Comparison of ENCODE assay signal across 18 mouse cellular contexts in genomic region chr10:60230321-60231088, GRCm38 (mm10). TPM values are rescaled to one million over a fixed set of nuclear protein-coding genes. Genes with fewer than 3 reads are reported as not detected.
DNase-seq lines count a peak whose midpoint lies in the region; ATAC-seq and TF ChIP-seq lines count a peak whose summit lies in the region.
"Had no signal": no experiment of that assay in that cellular context is flagged by ENCODE, and none has a peak within 500 bp of the region (broad histone marks: within the 10 kb centered on the region; RNA-seq: fewer than 3 reads in every experiment).

No protein-coding gene starts in this region.

- no peak for DNase-seq in limb, embryonic 10.5 days (ENCODE audit: low spot score)
- DNase-seq in ES-CJ7 (ENCODE audit: low read depth, low spot score): peak; percentile 42
- DNase-seq in gonadal fat pad, adult 2 months (ENCODE audit: low read depth): peak; percentile 80
- no peak for DNase-seq in stomach, postnatal 0 days (ENCODE audit: low spot score)
- DNase-seq in layer of hippocampus, postnatal 14 days (ENCODE audit: low spot score in 2 of 2): no peak
- no peak for DNase-seq in lung, postnatal 10 days
- DNase-seq: cerebellum, adult 9-11 months; heart, adult 18-20 months; heart, postnatal 4 days; kidney, adult 8-10 months; layer of hippocampus, postnatal 36 days; thymus, postnatal 36 days had no signal

- H3K4me1 ChIP-seq in limb, embryonic 12.5 days (replicated peaks): no peaks in the 10 kb centered on the region
- no peaks in the 10 kb centered on the region for H3K4me1 ChIP-seq in limb, embryonic 10.5 days
- H3K4me1 ChIP-seq in stomach, postnatal 0 days (replicated peaks; ENCODE audit: control insufficient read depth, insufficient read depth): no peaks in the 10 kb centered on the region
- no peaks in the 10 kb centered on the region for H3K4me1 ChIP-seq in midbrain, embryonic 16.5 days (ENCODE audit: control insufficient read depth, insufficient read depth, low read length)
- H3K4me1 ChIP-seq: forebrain, embryonic 15.5 days had no signal

- peak overlapping the region; percentile 25; the same call in 1 of the 2 replicates for H3K27ac ChIP-seq in limb, embryonic 12.5 days
- no peak overlapping the region for H3K27ac ChIP-seq in limb, embryonic 10.5 days
- H3K27ac ChIP-seq in stomach, postnatal 0 days (replicated peaks): peak overlapping the region; percentile 80
- H3K27ac ChIP-seq in midbrain, embryonic 16.5 days (ENCODE audit: low read length): no peak overlapping the region
- H3K27ac ChIP-seq: forebrain, embryonic 15.5 days; neural tube, embryonic 13.5 days had no signal

- H3K4me3 ChIP-seq in limb, embryonic 12.5 days (replicated peaks): no peak overlapping the region
- no peak overlapping the region for H3K4me3 ChIP-seq in limb, embryonic 10.5 days
- no peak overlapping the region for H3K4me3 ChIP-seq in stomach, postnatal 0 days (ENCODE audit: low read depth, low read length)
- H3K4me3 ChIP-seq in midbrain, embryonic 16.5 days (ENCODE audit: low read depth, low read length): no peak overlapping the region
- H3K4me3 ChIP-seq: erythroblast, embryonic 14.5 days; forebrain, embryonic 15.5 days; neural tube, embryonic 13.5 days had no signal

- TF ChIP-seq EP300 in stomach, postnatal 0 days (optimal IDR thresholded peaks at IDR 0.05): no peak

- H3K4me2 ChIP-seq in limb, embryonic 12.5 days: no peak overlapping the region
- no peak overlapping the region for H3K4me2 ChIP-seq in stomach, postnatal 0 days (replicated peaks; ENCODE audit: low read depth)
- no peak overlapping the region for H3K4me2 ChIP-seq in midbrain, embryonic 16.5 days (ENCODE audit: low read length)
- H3K4me2 ChIP-seq: forebrain, embryonic 15.5 days; neural tube, embryonic 13.5 days had no signal

- H3K9ac ChIP-seq in limb, embryonic 12.5 days (replicated peaks): no peak overlapping the region
- no peak overlapping the region for H3K9ac ChIP-seq in stomach, postnatal 0 days (ENCODE audit: low read length)
- H3K9ac ChIP-seq in midbrain, embryonic 16.5 days (ENCODE audit: low read depth, low read length): no peak overlapping the region
- H3K9ac ChIP-seq: forebrain, embryonic 15.5 days; neural tube, embryonic 13.5 days had no signal

- ATAC-seq in limb, embryonic 12.5 days (ENCODE audit: insufficient number of reproducible peaks, insufficient read depth, low FRiP score, low TSS enrichment, low read depth): no peak
- no peak for ATAC-seq in stomach, postnatal 0 days (ENCODE audit: low FRiP score, low TSS enrichment)
- no peak for ATAC-seq in midbrain, embryonic 16.5 days
- ATAC-seq: forebrain, embryonic 15.5 days had no signal

- H3K9me3 ChIP-seq in limb, embryonic 12.5 days: no peaks in the 10 kb centered on the region
- no peaks in the 10 kb centered on the region for H3K9me3 ChIP-seq in limb, embryonic 10.5 days (replicated peaks)
- H3K9me3 ChIP-seq in stomach, postnatal 0 days (ENCODE audit: control insufficient read depth, low read length): no peaks in the 10 kb centered on the region
- H3K9me3 ChIP-seq in midbrain, embryonic 16.5 days (replicated peaks; ENCODE audit: control insufficient read depth, low read length, poor library complexity, severe bottlenecking): no peaks in the 10 kb centered on the region
- H3K9me3 ChIP-seq: forebrain, embryonic 15.5 days; G1E; neural tube, embryonic 13.5 days had no signal

- no peak for TF ChIP-seq CTCF in stomach, postnatal 0 days (IDR thresholded peaks at IDR 0.05; ENCODE audit: low read depth)

- H3K27me3 ChIP-seq in limb, embryonic 12.5 days: no peaks in the 10 kb centered on the region
- H3K27me3 ChIP-seq in limb, embryonic 10.5 days (ENCODE audit: low read depth, poor library complexity, severe bottlenecking): no peaks in the 10 kb centered on the region
- no peaks in the 10 kb centered on the region for H3K27me3 ChIP-seq in stomach, postnatal 0 days (ENCODE audit: control insufficient read depth, insufficient read depth, low read length)
- H3K27me3 ChIP-seq in midbrain, embryonic 16.5 days (ENCODE audit: control insufficient read depth, insufficient read depth, low read depth, low read length): no peaks in the 10 kb centered on the region
- H3K27me3 ChIP-seq: forebrain, embryonic 15.5 days; neural tube, embryonic 13.5 days had no signal

- no peaks in the 10 kb centered on the region for H3K36me3 ChIP-seq in limb, embryonic 12.5 days
- H3K36me3 ChIP-seq in limb, embryonic 10.5 days: no peaks in the 10 kb centered on the region
- no peaks in the 10 kb centered on the region for H3K36me3 ChIP-seq in stomach, postnatal 0 days (ENCODE audit: control insufficient read depth, insufficient read depth, low read length)
- no peaks in the 10 kb centered on the region for H3K36me3 ChIP-seq in midbrain, embryonic 16.5 days (ENCODE audit: control insufficient read depth, insufficient read depth, low read length)
- H3K36me3 ChIP-seq: forebrain, embryonic 15.5 days; G1E; neural tube, embryonic 13.5 days had no signal

- 68% methylated on average over 6 of the region's 6 CpGs for WGBS in limb, embryonic 12.5 days
- 73% methylated on average over 6 of the region's 6 CpGs for WGBS in limb, embryonic 10.5 days
- WGBS in stomach, postnatal 0 days: 46% methylated on average over 6 of the region's 6 CpGs
- 77% methylated on average over 6 of the region's 6 CpGs for WGBS in midbrain, embryonic 16.5 days

RNA-seq across cellular contexts. Expression of gene Chst3, which starts 11.4 kb away (rescaled TPM):
- 2.7 and 3.4 TPM in 2 replicates for polyA plus RNA-seq in limb, embryonic 12.5 days (2016; fragmentation: Nextera tagmentation; extraction: Ambion mirVana)
- polyA plus RNA-seq in limb, embryonic 10.5 days (2016; fragmentation: Nextera tagmentation; extraction: Ambion mirVana): 1.4 and 2.0 TPM in 2 replicates
- polyA plus RNA-seq in gonadal fat pad, adult 2 months (2012; rRNA removed): 1.2 and 1.4 TPM in 2 replicates
- polyA plus RNA-seq in stomach, postnatal 0 days (2015; fragmentation: Nextera tagmentation; extraction: Ambion mirVana): 1.1 and 1.4 TPM in 2 replicates
- 1 to 10 TPM; 3.8 to 4.1 TPM for total RNA-seq in layer of hippocampus, postnatal 14 days (2021)
- 0.97 and 1.0 TPM in 2 replicates for polyA plus RNA-seq in midbrain, embryonic 16.5 days (2015; fragmentation: Nextera tagmentation; extraction: Ambion mirVana)
- polyA plus RNA-seq: erythroblast, embryonic 14.5 days; G1E had no signal

RNA-seq across cellular contexts. Expression of gene Psap, which starts 46.9 kb away (rescaled TPM):
- 65.4 and 66.5 TPM in 2 replicates for polyA plus RNA-seq in limb, embryonic 12.5 days (2016; fragmentation: Nextera tagmentation; extraction: Ambion mirVana)
- polyA plus RNA-seq in limb, embryonic 10.5 days (2016; fragmentation: Nextera tagmentation; extraction: Ambion mirVana): 36.2 and 41.0 TPM in 2 replicates
- polyA plus RNA-seq in gonadal fat pad, adult 2 months (2012; rRNA removed): 1,616 and 1,617 TPM in 2 replicates
- polyA plus RNA-seq in stomach, postnatal 0 days (2015; fragmentation: Nextera tagmentation; extraction: Ambion mirVana): 128 and 129 TPM in 2 replicates
- total RNA-seq in layer of hippocampus, postnatal 14 days (2021): 1,000 to 10,000 TPM; 1,391 to 1,455 TPM
- polyA plus RNA-seq in midbrain, embryonic 16.5 days (2015; fragmentation: Nextera tagmentation; extraction: Ambion mirVana): 204 and 235 TPM in 2 replicates

Comparison
In these comparisons a context has a peak if more than half of its experiments do, and no peak if none do; other contexts are left out.
1. H3K27ac ChIP-seq: peak in limb, embryonic 12.5 days (single experiment) and stomach, postnatal 0 days (single experiment); none in limb, embryonic 10.5 days (single experiment) and midbrain, embryonic 16.5 days (single experiment).
2. DNase-seq: peak in ES-CJ7 (single experiment) and gonadal fat pad, adult 2 months (single experiment); none in limb, embryonic 10.5 days (single experiment), stomach, postnatal 0 days (single experiment), layer of hippocampus, postnatal 14 days (0 of 2) and lung, postnatal 10 days (single experiment).